Mouse (Mus musculus): ENCODE measurements at regions not wholly inside any gene's neighbourhood (a gene's known extent, or its start where the extent isn't known, plus 50 kb on each side); places are given as distances from the start of the nearest gene placed in this dataset.

- no peak for TF ChIP-seq EP300 (optimal IDR thresholded peaks at IDR 0.05)
- no peak for TF ChIP-seq CTCF (IDR thresholded peaks at IDR 0.05; ENCODE audit: low read depth)
Measured at GRCm38 (mm10) chr10:23478902-23479301, 128.3 kb upstream of the Eya4 start.
